Mouse (Mus musculus) liver, embryonic 14.5 days (tissue): ENCODE measurements at regions not wholly inside any gene's neighbourhood (a gene's known extent, or its start where the extent isn't known, plus 50 kb on each side); places are given as distances from the start of the nearest gene placed in this dataset.

ENCODE experiments used
- CTCF ChIP-seq: IDR thresholded peaks from 2 replicates; pipeline ENCODE4 v1.5.1; 2016; ENCODE audit warnings: antibody characterized with exemption, low read depth, control low read depth
- EP300 ChIP-seq: IDR thresholded peaks from 2 replicates; pipeline ENCODE4 v1.6.1; 2016; ENCODE audit warnings: antibody characterized with exemption, low read depth

DNA sequence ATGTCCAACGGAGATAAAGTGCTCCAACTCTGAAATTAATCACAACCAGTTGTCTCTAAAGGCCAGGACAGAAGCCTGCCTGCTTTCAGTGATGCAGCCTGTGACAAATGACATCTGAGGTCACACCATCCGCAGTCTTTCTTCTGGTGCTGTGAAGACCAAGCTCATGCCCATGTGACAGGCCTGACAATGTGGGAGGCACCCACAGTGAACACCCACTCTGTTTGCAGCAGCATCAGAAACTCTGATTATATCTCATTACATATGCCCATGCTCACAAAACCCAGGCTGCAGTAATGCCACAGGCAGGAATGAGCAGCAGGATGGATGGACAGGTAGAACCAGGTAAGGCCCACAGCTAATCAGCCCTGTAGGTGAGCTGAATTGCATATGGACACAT, 183.6 kb downstream of the Abhd5 start:
- TF ChIP-seq EP300 (no peak), CTCF (no peak)
